Mouse (Mus musculus): ENCODE results near the gene Havcr1. TPM values are rescaled to one million over a fixed set of nuclear protein-coding genes. Genes with fewer than 3 reads are reported as not detected.
A peak's percentile ranks its signal among the peaks of the same experiment; 100 is the strongest.
"Not testable (repeated sequence)": the region's sequence is repeated elsewhere in the genome, so short reads cannot be mapped to it uniquely, and the experiment has no call there.

Gene Havcr1
- polyA plus RNA-seq, 1 experiment from 2014 or later = 0.62 TPM

- H3K27me3 ChIP-seq (ENCODE audit: insufficient read depth, low read length) = no peaks in the 10 kb centered on the region
- H3K36me3 ChIP-seq (ENCODE audit: insufficient read depth, low read length) = no peaks in the 10 kb centered on the region
- 60% methylated on average over 1 of the region's 1 CpGs for WGBS
- H3K9ac ChIP-seq (replicated peaks; ENCODE audit: low read length) = no peak overlapping the region
- H3K9me3 ChIP-seq (ENCODE audit: low read length) = 0 out of 2 replicates have a peak, but pooled peaks cover 2% of the 10 kb centered on the region
- no peak overlapping the region for H3K4me2 ChIP-seq (replicated peaks; ENCODE audit: low read depth, low read length)
- ATAC-seq (ENCODE audit: low FRiP score, low TSS enrichment) = peak; percentile 61
- no peak overlapping the region for H3K4me3 ChIP-seq (ENCODE audit: low read length)
- no peaks in the 10 kb centered on the region for H3K4me1 ChIP-seq (ENCODE audit: insufficient read depth, low read length)
- H3K27ac ChIP-seq (ENCODE audit: low read length) = peak overlapping the region; percentile 76
These were observed 263 bp upstream of the Havcr1 start for GRCm38 (mm10) chr11:46734617-46735016.

GRCm38 (mm10) chr11:46739501-46739900 is 4.6 kb downstream of the Havcr1 start:
- Histone ChIP-seq H3K36me3 (ENCODE audit: insufficient read depth, low read length) (no peaks in the 10 kb centered on the region), H3K4me1 (ENCODE audit: insufficient read depth, low read length) (no peaks in the 10 kb centered on the region), H3K27ac (ENCODE audit: low read length) (no peak overlapping the region), H3K27me3 (ENCODE audit: insufficient read depth, low read length) (no peaks in the 10 kb centered on the region), H3K9me3 (ENCODE audit: low read length) (no peaks in the 10 kb centered on the region), H3K9ac (replicated peaks; ENCODE audit: low read length) (no peak overlapping the region), H3K4me3 (ENCODE audit: low read length) (no peak overlapping the region), H3K4me2 (replicated peaks; ENCODE audit: low read depth, low read length) (no peak overlapping the region)
- 84% methylated on average over 4 of the region's 4 CpGs for WGBS
- no peak for ATAC-seq (ENCODE audit: low FRiP score, low TSS enrichment)

- no peak overlapping the region for H3K27ac ChIP-seq (ENCODE audit: low read length)
- WGBS = 71% methylated on average over 4 of the region's 4 CpGs
- ATAC-seq (ENCODE audit: low FRiP score, low TSS enrichment) = no peak
These were observed 6.0 kb downstream of the Havcr1 start for GRCm38 (mm10) chr11:46740886-46741285.

GRCm38 (mm10) chr11:46741716-46742115 is 6.8 kb downstream of the Havcr1 start:
- H3K27me3 ChIP-seq (ENCODE audit: insufficient read depth, low read length) = no peaks in the 10 kb centered on the region
- no peaks in the 10 kb centered on the region for H3K9me3 ChIP-seq (ENCODE audit: low read length)
- no peaks in the 10 kb centered on the region for H3K4me1 ChIP-seq (ENCODE audit: insufficient read depth, low read length)
- no peak overlapping the region for H3K4me2 ChIP-seq (replicated peaks; ENCODE audit: low read depth, low read length)
- H3K9ac ChIP-seq (replicated peaks; ENCODE audit: low read length) = no peak overlapping the region
- WGBS = 66% methylated on average over 3 of the region's 3 CpGs
- H3K4me3 ChIP-seq (ENCODE audit: low read length) = no peak overlapping the region
- ATAC-seq (ENCODE audit: low FRiP score, low TSS enrichment) = no peak
- no peaks in the 10 kb centered on the region for H3K36me3 ChIP-seq (ENCODE audit: insufficient read depth, low read length)
- H3K27ac ChIP-seq (ENCODE audit: low read length) = no peak overlapping the region

More at GRCm38 (mm10) chr11:46740886-46741285, 6.0 kb downstream of the Havcr1 start:
- H3K4me3 ChIP-seq (ENCODE audit: low read length) = no peak overlapping the region
- H3K9ac ChIP-seq (replicated peaks; ENCODE audit: low read length) = no peak overlapping the region
- no peaks in the 10 kb centered on the region for H3K27me3 ChIP-seq (ENCODE audit: insufficient read depth, low read length)
- H3K4me2 ChIP-seq (replicated peaks; ENCODE audit: low read depth, low read length) = no peak overlapping the region
- H3K36me3 ChIP-seq (ENCODE audit: insufficient read depth, low read length) = no peaks in the 10 kb centered on the region
- H3K4me1 ChIP-seq (ENCODE audit: insufficient read depth, low read length) = no peaks in the 10 kb centered on the region
- no peaks in the 10 kb centered on the region for H3K9me3 ChIP-seq (ENCODE audit: low read length)

- Histone ChIP-seq H3K4me1 (ENCODE audit: insufficient read depth, low read length) (no peaks in the 10 kb centered on the region), H3K4me2 (replicated peaks; ENCODE audit: low read depth, low read length) (no peak overlapping the region), H3K9me3 (ENCODE audit: low read length) (no peaks in the 10 kb centered on the region), H3K36me3 (ENCODE audit: insufficient read depth, low read length) (no peaks in the 10 kb centered on the region), H3K9ac (replicated peaks; ENCODE audit: low read length) (no peak overlapping the region), H3K27ac (ENCODE audit: low read length) (no peak overlapping the region), H3K27me3 (ENCODE audit: insufficient read depth, low read length) (no peaks in the 10 kb centered on the region), H3K4me3 (ENCODE audit: low read length) (no peak overlapping the region)
- ATAC-seq (ENCODE audit: low FRiP score, low TSS enrichment) = no peak
- 66% methylated on average over 2 of the region's 2 CpGs for WGBS
These were observed 13.1 kb downstream of the Havcr1 start for GRCm38 (mm10) chr11:46747996-46748395.

GRCm38 (mm10) chr11:46753662-46754061 is 18.8 kb downstream of the Havcr1 start:
- H3K4me2 ChIP-seq (replicated peaks; ENCODE audit: low read depth, low read length) = no peak overlapping the region
- no peaks in the 10 kb centered on the region for H3K9me3 ChIP-seq (ENCODE audit: low read length)
- H3K27me3 ChIP-seq (ENCODE audit: insufficient read depth, low read length) = no peaks in the 10 kb centered on the region
- WGBS = 20% methylated on average over 2 of the region's 2 CpGs
- no peak overlapping the region for H3K9ac ChIP-seq (replicated peaks; ENCODE audit: low read length)
- H3K4me3 ChIP-seq (ENCODE audit: low read length) = no peak overlapping the region
- H3K4me1 ChIP-seq (ENCODE audit: insufficient read depth, low read length) = no peaks in the 10 kb centered on the region
- no peaks in the 10 kb centered on the region for H3K36me3 ChIP-seq (ENCODE audit: insufficient read depth, low read length)
- no peak overlapping the region for H3K27ac ChIP-seq (ENCODE audit: low read length)
- no peak for ATAC-seq (ENCODE audit: low FRiP score, low TSS enrichment)

GRCm38 (mm10) chr11:46754669-46755068 is 19.8 kb downstream of the Havcr1 start:
- no peaks in the 10 kb centered on the region for H3K9me3 ChIP-seq (ENCODE audit: low read length)
- no peak overlapping the region for H3K4me2 ChIP-seq (replicated peaks; ENCODE audit: low read depth, low read length)
- WGBS = 77% methylated on average over 4 of the region's 4 CpGs
- no peaks in the 10 kb centered on the region for H3K27me3 ChIP-seq (ENCODE audit: insufficient read depth, low read length)
- no peaks in the 10 kb centered on the region for H3K4me1 ChIP-seq (ENCODE audit: insufficient read depth, low read length)
- H3K36me3 ChIP-seq (ENCODE audit: insufficient read depth, low read length) = no peaks in the 10 kb centered on the region
- H3K27ac ChIP-seq (ENCODE audit: low read length) = no peak overlapping the region
- H3K4me3 ChIP-seq (ENCODE audit: low read length) = no peak overlapping the region
- no peak overlapping the region for H3K9ac ChIP-seq (replicated peaks; ENCODE audit: low read length)
- ATAC-seq (ENCODE audit: low FRiP score, low TSS enrichment) = no peak

GRCm38 (mm10) chr11:46755714-46756113 is 20.8 kb downstream of the Havcr1 start:
- H3K27me3 ChIP-seq (ENCODE audit: insufficient read depth, low read length); H3K4me3 ChIP-seq (ENCODE audit: low read length); H3K27ac ChIP-seq (ENCODE audit: low read length); H3K9me3 ChIP-seq (ENCODE audit: low read length); H3K4me2 ChIP-seq (replicated peaks; ENCODE audit: low read depth, low read length); H3K36me3 ChIP-seq (ENCODE audit: insufficient read depth, low read length); ATAC-seq (ENCODE audit: low FRiP score, low TSS enrichment); H3K9ac ChIP-seq (replicated peaks; ENCODE audit: low read length); H3K4me1 ChIP-seq (ENCODE audit: insufficient read depth, low read length): not testable (repeated sequence)
- 92% methylated on average over 6 of the region's 6 CpGs for WGBS

- no peak for ATAC-seq (ENCODE audit: low FRiP score, low TSS enrichment)
- 66% methylated on average over 3 of the region's 3 CpGs for WGBS
- no peaks in the 10 kb centered on the region for H3K9me3 ChIP-seq (ENCODE audit: low read length)
- no peaks in the 10 kb centered on the region for H3K27me3 ChIP-seq (ENCODE audit: insufficient read depth, low read length)
- no peaks in the 10 kb centered on the region for H3K4me1 ChIP-seq (ENCODE audit: insufficient read depth, low read length)
- H3K36me3 ChIP-seq (ENCODE audit: insufficient read depth, low read length) = no peaks in the 10 kb centered on the region
- H3K9ac ChIP-seq (replicated peaks; ENCODE audit: low read length) = no peak overlapping the region
- H3K4me3 ChIP-seq (ENCODE audit: low read length) = no peak overlapping the region
- no peak overlapping the region for H3K4me2 ChIP-seq (replicated peaks; ENCODE audit: low read depth, low read length)
- H3K27ac ChIP-seq (ENCODE audit: low read length) = no peak overlapping the region
These were observed 42.0 kb downstream of the Havcr1 start for GRCm38 (mm10) chr11:46776879-46777278.

GRCm38 (mm10) chr11:46779811-46780210 is 44.9 kb downstream of the Havcr1 start:
- H3K9ac ChIP-seq (replicated peaks; ENCODE audit: low read length) = no peak overlapping the region
- H3K36me3 ChIP-seq (ENCODE audit: insufficient read depth, low read length) = no peaks in the 10 kb centered on the region
- H3K9me3 ChIP-seq (ENCODE audit: low read length) = no peaks in the 10 kb centered on the region
- ATAC-seq (ENCODE audit: low FRiP score, low TSS enrichment) = no peak
- no peak overlapping the region for H3K4me2 ChIP-seq (replicated peaks; ENCODE audit: low read depth, low read length)
- H3K4me3 ChIP-seq (ENCODE audit: low read length) = no peak overlapping the region
- no peaks in the 10 kb centered on the region for H3K4me1 ChIP-seq (ENCODE audit: insufficient read depth, low read length)
- no peaks in the 10 kb centered on the region for H3K27me3 ChIP-seq (ENCODE audit: insufficient read depth, low read length)
- 80% methylated on average over 2 of the region's 2 CpGs for WGBS
- no peak overlapping the region for H3K27ac ChIP-seq (ENCODE audit: low read length)
